Mouse (Mus musculus): Measurements from ENCODE around the gene Sap25. TPM values are rescaled to one million over a fixed set of nuclear protein-coding genes. Genes with fewer than 3 reads are reported as not detected.

Gene Sap25
- polyA plus RNA-seq, 1 experiment from 2014 or later, result 9.5 TPM

DNA sequence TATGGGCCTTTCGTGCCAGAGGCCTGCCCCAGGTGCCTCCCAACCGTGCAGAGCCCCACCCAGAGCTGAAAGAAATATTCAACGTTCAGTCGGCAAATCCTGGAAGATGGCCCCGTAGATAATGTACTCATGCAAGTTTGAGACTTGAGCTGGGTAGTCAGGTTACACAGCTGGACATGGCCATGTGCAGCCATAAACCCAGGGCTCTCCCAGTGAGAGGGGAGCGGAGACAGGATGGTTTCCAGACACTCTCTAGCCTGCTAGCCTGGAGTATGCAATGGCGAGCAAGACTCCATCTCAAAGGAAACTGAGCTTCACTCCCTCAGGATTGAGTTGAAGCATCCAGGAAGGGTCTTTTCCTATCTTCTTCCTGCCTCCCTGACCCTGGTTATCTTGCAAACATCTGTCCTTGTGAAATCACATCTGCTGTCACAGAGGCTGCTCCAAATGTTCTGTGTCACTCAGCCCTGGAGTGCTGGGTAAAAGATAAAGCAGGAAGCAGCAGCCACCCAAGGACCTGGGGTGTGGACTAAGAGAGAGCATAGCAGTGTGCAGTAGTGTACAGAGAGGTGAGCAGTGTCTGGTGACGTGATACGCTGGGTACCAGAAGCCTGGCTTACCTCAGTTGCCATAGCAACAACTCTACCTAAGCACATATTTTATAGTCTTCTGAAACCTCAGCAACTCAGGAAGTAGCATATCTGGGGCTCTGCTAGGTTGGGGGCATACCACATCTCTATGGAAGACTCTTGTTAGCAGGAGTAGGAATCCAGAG, 6.9 kb downstream of the Sap25 start:
- Histone ChIP-seq H3K27ac (no peak overlapping the region), H3K9ac (no peak overlapping the region), H3K4me3 (no peak overlapping the region), H3K27me3 (replicated peaks) (peaks cover 33% of the 10 kb centered on the region), H3K9me3 (no peaks in the 10 kb centered on the region), H3K36me3 (peaks cover 14% of the 10 kb centered on the region), H3K4me2 (replicated peaks) (no peak overlapping the region), H3K4me1 (peaks cover 31% of the 10 kb centered on the region)
- WGBS, result 68% methylated on average over 9 of the region's 9 CpGs
- ATAC-seq (ENCODE audit: low FRiP score, low read depth), result 0 out of 2 replicates have a peak, but pooled peaks have one; percentile 43

GRCm38 (mm10) chr5:137649251-137649650, 8.1 kb downstream of the Sap25 start:
- ATAC-seq (ENCODE audit: low FRiP score, low read depth), result no peak
- 44% methylated on average over 4 of the region's 4 CpGs for WGBS
- Histone ChIP-seq H3K27me3 (replicated peaks) (peaks cover 21% of the 10 kb centered on the region), H3K4me1 (peaks cover 30% of the 10 kb centered on the region), H3K27ac (no peak overlapping the region), H3K9me3 (no peaks in the 10 kb centered on the region), H3K4me2 (replicated peaks) (0 out of 2 replicates have a peak overlapping the region, but pooled peaks have one; percentile 12), H3K4me3 (no peak overlapping the region), H3K36me3 (peaks cover 26% of the 10 kb centered on the region), H3K9ac (no peak overlapping the region)

DNA sequence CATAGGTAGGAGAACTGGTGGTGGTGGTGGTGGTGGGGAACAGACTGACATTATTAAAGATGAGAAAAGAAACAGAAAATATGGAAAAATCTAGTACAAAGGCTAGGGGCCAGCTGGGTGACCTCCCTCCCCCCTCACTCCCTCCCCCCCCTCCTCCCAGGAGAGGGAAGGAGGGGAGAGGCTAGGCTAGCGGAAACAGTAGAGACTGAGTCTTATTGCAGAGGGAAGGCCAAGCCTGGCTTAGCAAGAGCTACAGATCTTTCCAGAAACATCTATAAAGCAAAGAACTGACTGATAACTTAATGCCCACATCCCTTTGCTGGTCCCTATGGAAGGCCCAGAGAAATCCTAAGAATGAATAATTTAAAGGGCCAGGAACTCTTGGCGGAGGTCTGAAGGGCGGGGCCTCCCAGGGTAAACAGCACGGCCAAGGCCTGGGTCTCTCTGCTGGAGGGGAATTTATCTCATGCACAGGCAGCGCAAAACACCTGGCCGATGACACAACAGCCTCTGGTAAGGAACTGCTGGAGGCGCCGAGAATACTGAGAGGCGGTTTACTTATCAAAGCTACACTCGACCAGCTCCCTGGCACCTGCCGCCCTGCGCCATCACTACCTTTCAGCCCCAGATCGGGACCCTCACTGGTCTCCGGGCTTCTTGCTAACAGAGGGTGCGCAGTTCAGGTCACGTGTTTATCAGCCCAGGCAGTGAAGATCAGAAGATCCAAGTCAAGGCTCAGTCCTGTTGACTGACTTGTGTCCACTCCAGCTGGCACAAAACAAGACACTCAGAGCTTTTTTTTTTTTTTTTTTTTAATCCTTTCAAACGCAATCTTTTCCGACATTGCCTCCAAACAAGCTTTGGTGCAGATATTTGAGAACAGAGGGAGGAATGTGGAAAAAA, 8.8 kb downstream of the Sap25 start:
- Histone ChIP-seq H3K9me3 (no peaks in the 10 kb centered on the region), H3K9ac (no peak overlapping the region), H3K27me3 (replicated peaks) (peaks cover 16% of the 10 kb centered on the region), H3K27ac (no peak overlapping the region), H3K36me3 (peaks cover 28% of the 10 kb centered on the region), H3K4me1 (peaks cover 26% of the 10 kb centered on the region), H3K4me2 (replicated peaks) (peak overlapping the region; percentile 12; the same call in 1 of the 2 replicates), H3K4me3 (no peak overlapping the region)
- 18% methylated on average over 18 of the region's 18 CpGs for WGBS
- ATAC-seq (ENCODE audit: low FRiP score, low read depth), result no peak

DNA sequence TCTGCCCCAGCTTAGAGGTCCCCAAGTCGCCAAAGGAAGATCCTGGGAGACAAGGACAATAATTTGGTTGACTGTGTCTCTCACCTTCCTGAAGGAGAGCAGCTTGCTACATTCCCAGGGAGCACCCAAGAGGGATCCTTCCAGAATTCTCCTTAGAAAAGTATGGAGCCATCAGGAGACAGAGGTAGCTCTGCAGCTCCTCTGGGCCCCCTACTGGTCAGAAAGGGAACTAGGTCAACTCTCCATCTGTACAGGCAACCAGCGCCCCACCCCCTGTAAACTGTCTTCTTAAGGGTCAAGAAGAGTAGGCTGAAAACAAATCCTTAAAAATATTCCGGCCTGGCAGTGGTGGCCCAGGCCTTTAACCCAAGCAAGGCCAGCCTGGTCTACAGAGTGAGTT, 11.3 kb downstream of the Sap25 start:
- Histone ChIP-seq H3K4me2 (replicated peaks) (no peak overlapping the region), H3K9me3 (no peaks in the 10 kb centered on the region), H3K9ac (no peak overlapping the region), H3K27ac (no peak overlapping the region), H3K27me3 (replicated peaks) (no peaks in the 10 kb centered on the region), H3K4me3 (no peak overlapping the region), H3K4me1 (peaks cover 17% of the 10 kb centered on the region), H3K36me3 (peaks cover 36% of the 10 kb centered on the region)
- ATAC-seq (ENCODE audit: low FRiP score, low read depth), result no peak
- WGBS, result 27% methylated on average over 3 of the region's 3 CpGs

DNA sequence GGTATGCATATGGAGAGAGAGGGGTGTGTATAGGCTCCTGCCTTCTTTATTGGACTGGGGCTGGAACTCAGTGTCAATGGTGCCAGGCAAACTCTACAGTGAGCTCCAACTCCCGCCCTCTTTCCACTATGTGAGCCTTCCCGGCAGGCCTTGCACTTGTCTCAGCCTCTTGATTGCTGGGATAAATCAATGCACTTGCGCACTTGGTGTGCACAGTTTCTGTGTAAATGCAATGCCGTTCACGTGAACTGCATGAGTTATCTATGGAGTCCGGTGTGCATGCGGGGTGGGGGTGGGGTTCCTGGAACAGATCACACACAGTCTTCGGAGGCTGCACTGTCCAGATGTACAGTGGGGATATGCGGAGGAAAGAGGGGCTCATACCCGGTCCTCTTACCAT, 12.2 kb downstream of the Sap25 start:
- ATAC-seq (ENCODE audit: low FRiP score, low read depth), result no peak
- H3K4me1 ChIP-seq, result peaks cover 14% of the 10 kb centered on the region
- peaks cover 39% of the 10 kb centered on the region for H3K36me3 ChIP-seq
- 91% methylated on average over 10 of the region's 10 CpGs for WGBS
- no peak overlapping the region for H3K27ac ChIP-seq
- no peak overlapping the region for H3K9ac ChIP-seq
- H3K27me3 ChIP-seq (replicated peaks), result no peaks in the 10 kb centered on the region
- H3K4me3 ChIP-seq, result no peak overlapping the region
- H3K9me3 ChIP-seq, result no peaks in the 10 kb centered on the region
- H3K4me2 ChIP-seq (replicated peaks), result no peak overlapping the region

GRCm38 (mm10) chr5:137654746-137655145, 13.6 kb downstream of the Sap25 start:
- WGBS, result 86% methylated on average over 6 of the region's 7 CpGs
- H3K9me3 ChIP-seq, result no peaks in the 10 kb centered on the region

GRCm38 (mm10) chr5:137656977-137657376, 15.8 kb downstream of the Sap25 start:
- WGBS, result 39% methylated on average over 6 of the region's 6 CpGs
- Histone ChIP-seq H3K4me1 (no peaks in the 10 kb centered on the region), H3K27ac (no peak overlapping the region), H3K9ac (no peak overlapping the region), H3K27me3 (replicated peaks) (no peaks in the 10 kb centered on the region), H3K4me3 (no peak overlapping the region), H3K4me2 (replicated peaks) (no peak overlapping the region), H3K36me3 (peaks cover 54% of the 10 kb centered on the region), H3K9me3 (no peaks in the 10 kb centered on the region)
- ATAC-seq (ENCODE audit: low FRiP score, low read depth), result no peak

More at GRCm38 (mm10) chr5:137654746-137655145, 13.6 kb downstream of the Sap25 start:
- H3K27me3 ChIP-seq (replicated peaks), result no peaks in the 10 kb centered on the region
- peaks cover 5% of the 10 kb centered on the region for H3K4me1 ChIP-seq
- ATAC-seq (ENCODE audit: low FRiP score, low read depth), result no peak
- no peak overlapping the region for H3K4me2 ChIP-seq (replicated peaks)
- H3K4me3 ChIP-seq, result no peak overlapping the region
- no peak overlapping the region for H3K27ac ChIP-seq
- H3K36me3 ChIP-seq, result peaks cover 51% of the 10 kb centered on the region
- no peak overlapping the region for H3K9ac ChIP-seq

GRCm38 (mm10) chr5:137660064-137660688, 19.0 kb downstream of the Sap25 start:
- H3K9ac ChIP-seq, result no peak overlapping the region
- H3K9me3 ChIP-seq, result no peaks in the 10 kb centered on the region
- no peak overlapping the region for H3K4me2 ChIP-seq (replicated peaks)
- no peak for ATAC-seq (ENCODE audit: low FRiP score, low read depth)
- H3K4me3 ChIP-seq, result no peak overlapping the region
- H3K36me3 ChIP-seq, result peaks cover 56% of the 10 kb centered on the region
- 90% methylated on average over 6 of the region's 6 CpGs for WGBS
- H3K4me1 ChIP-seq, result no peaks in the 10 kb centered on the region
- H3K27me3 ChIP-seq (replicated peaks), result no peaks in the 10 kb centered on the region
- H3K27ac ChIP-seq, result no peak overlapping the region

DNA sequence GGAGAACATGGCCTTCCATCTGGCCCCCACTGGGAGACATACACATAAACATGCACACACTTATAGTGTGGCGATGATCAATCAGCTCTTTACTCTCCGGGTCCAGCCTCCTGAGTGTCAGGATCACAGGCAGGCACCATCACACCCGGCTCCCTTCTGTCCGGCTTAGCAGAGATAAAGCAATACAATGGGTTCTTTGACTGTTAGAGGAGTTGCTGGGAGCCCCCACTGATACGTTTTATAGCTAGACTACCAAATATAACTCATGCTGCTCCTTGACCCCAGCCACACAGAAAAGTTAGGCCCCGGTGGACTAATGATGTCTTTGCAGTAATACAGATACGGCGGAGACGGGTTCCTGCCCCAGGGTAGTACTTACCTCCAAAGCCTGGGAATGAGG, 21.9 kb downstream of the Sap25 start:
- H3K4me1 ChIP-seq, result no peaks in the 10 kb centered on the region
- WGBS, result 65% methylated on average over 9 of the region's 9 CpGs
- no peak overlapping the region for H3K4me3 ChIP-seq
- H3K9me3 ChIP-seq, result no peaks in the 10 kb centered on the region
- H3K4me2 ChIP-seq (replicated peaks), result no peak overlapping the region
- no peak for ATAC-seq (ENCODE audit: low FRiP score, low read depth)
- H3K27me3 ChIP-seq (replicated peaks), result no peaks in the 10 kb centered on the region
- peaks cover 75% of the 10 kb centered on the region for H3K36me3 ChIP-seq
- no peak overlapping the region for H3K27ac ChIP-seq
- H3K9ac ChIP-seq, result no peak overlapping the region

DNA sequence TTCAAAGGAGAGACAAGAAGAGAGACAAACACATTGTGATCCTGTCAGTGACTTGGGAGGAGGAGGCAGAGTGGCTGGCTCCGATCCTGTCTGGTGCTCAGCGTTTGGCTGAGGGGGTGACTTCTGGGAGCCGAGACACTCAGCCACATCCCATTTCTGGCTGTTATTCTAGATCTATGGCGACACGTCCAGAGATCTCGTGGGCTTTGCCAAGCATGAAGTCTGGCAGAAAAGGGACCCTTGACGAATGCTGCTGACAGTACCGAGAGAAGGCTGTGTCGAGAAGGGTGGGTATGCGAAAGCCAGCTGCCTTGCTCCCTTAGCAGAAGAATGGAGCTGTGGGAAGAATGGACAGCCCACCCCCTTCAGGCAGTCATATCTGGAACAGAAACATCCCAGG, 27.8 kb downstream of the Sap25 start:
- H3K27me3 ChIP-seq (replicated peaks), result no peaks in the 10 kb centered on the region
- H3K4me3 ChIP-seq, result no peak overlapping the region
- H3K27ac ChIP-seq, result no peak overlapping the region
- H3K4me2 ChIP-seq (replicated peaks), result no peak overlapping the region
- no peaks in the 10 kb centered on the region for H3K9me3 ChIP-seq
- peaks cover 14% of the 10 kb centered on the region; the same call in 1 of the 2 replicates for H3K4me1 ChIP-seq
- ATAC-seq (ENCODE audit: low FRiP score, low read depth), result no peak
- H3K9ac ChIP-seq, result no peak overlapping the region
- WGBS, result 84% methylated on average over 10 of the region's 10 CpGs
- H3K36me3 ChIP-seq, result peaks cover 34% of the 10 kb centered on the region

DNA sequence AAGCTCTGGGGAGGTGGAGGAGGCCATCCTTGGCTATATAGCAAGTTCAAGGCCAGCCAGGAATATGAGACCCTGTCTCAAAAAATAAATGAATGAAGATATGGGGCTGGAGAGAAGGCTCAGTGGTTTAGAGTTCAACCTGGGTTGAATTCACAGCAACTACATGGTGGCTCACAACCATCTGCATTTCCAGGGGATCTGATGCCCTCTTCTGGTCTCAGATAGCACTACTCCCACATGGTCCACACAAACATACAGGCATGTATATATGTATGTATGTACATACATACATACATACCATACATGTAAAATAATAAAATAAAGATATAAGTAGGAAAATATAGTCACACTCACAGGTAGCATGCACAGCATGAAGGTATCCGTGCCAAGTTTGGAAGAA, 29.1 kb downstream of the Sap25 start:
- Histone ChIP-seq H3K9ac (no peak overlapping the region), H3K36me3 (peaks cover 24% of the 10 kb centered on the region), H3K4me1 (peaks cover 14% of the 10 kb centered on the region; the same call in 1 of the 2 replicates), H3K27me3 (replicated peaks) (no peaks in the 10 kb centered on the region), H3K4me2 (replicated peaks) (no peak overlapping the region), H3K27ac (no peak overlapping the region), H3K9me3 (no peaks in the 10 kb centered on the region), H3K4me3 (no peak overlapping the region)
- ATAC-seq (ENCODE audit: low FRiP score, low read depth), result no peak
- 92% methylated on average over 1 of the region's 1 CpGs for WGBS
